Comparison of ENCODE assay signal across 8 mouse cellular contexts in the genomic region with DNA sequence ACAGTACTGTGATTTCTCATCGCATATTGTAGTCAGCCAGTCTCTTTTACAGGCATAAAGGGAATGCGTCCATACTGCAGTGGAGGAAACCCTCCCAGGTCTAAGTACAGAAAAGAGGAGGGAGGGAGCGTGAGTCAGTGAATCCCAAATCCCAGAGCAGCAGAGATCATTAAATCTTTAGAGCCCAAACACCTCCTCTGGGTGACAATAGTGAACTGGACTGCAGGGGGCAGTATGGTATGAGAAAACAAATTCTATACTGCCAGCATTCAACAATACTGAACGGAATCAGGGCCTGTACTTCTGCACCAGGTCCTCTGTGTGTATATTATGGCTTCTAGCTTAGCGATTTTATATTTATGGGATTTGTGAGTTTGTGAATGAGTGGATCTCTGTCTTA.
DNase-seq lines count a peak whose midpoint lies in the region; ATAC-seq lines count a peak whose summit lies in the region.

No protein-coding gene starts in this region.

- peak; percentile 83 for ATAC-seq in frontal cortex, adult (ENCODE audit: low TSS enrichment)

- DNase-seq in urinary bladder, adult 18-20 months (ENCODE audit: low spot score in 2 of 2), result peak; percentile 14 to 35
- DNase-seq in urinary bladder, postnatal 10 days (ENCODE audit: low spot score), result no peak
- peak; percentile 9 to 31 for DNase-seq in cerebellum, adult 18-20 months
- peak; percentile 41 for DNase-seq in layer of hippocampus, adult 11-12 months (ENCODE audit: low spot score)
- DNase-seq in mesoderm, embryonic 11.5 days (ENCODE audit: low read depth, low spot score), result peak; percentile 58
- no peak for DNase-seq in spleen, postnatal 4 days (ENCODE audit: low spot score in 2 of 2)
- DNase-seq in thymus, postnatal 14 days, result no peak

Comparison
In these comparisons a context has a peak if more than half of its experiments do, and no peak if none do; other contexts are left out.
1. DNase-seq: peak in urinary bladder, adult 18-20 months (2 of 2), cerebellum, adult 18-20 months (2 of 2), layer of hippocampus, adult 11-12 months (single experiment) and mesoderm, embryonic 11.5 days (single experiment); none in urinary bladder, postnatal 10 days (single experiment), spleen, postnatal 4 days (0 of 2) and thymus, postnatal 14 days (single experiment).